8 mouse cellular contexts compared by ENCODE assay signal in genomic region chr6:48554280-48555103, GRCm38 (mm10). TPM values are rescaled to one million over a fixed set of nuclear protein-coding genes. Genes with fewer than 3 reads are reported as not detected.
DNase-seq lines count a peak whose midpoint lies in the region; ATAC-seq and TF ChIP-seq lines count a peak whose summit lies in the region.

Gene Lrrc61, plus strand, starts transcription at chr6:48554796.

- H3K27me3 ChIP-seq in hindbrain, embryonic 10.5 days (ENCODE audit: insufficient read depth, poor library complexity, severe bottlenecking), result no peaks in the 10 kb centered on the region
- no peaks in the 10 kb centered on the region for H3K27me3 ChIP-seq in lung, embryonic 15.5 days

- ATAC-seq in lung, embryonic 15.5 days (ENCODE audit: borderline replicate concordance, extremely low read depth, low FRiP score, low TSS enrichment), result peak; percentile 95

- peaks cover 18% of the 10 kb centered on the region for H3K4me1 ChIP-seq in hindbrain, embryonic 10.5 days (replicated peaks)
- H3K4me1 ChIP-seq in lung, embryonic 15.5 days, result peaks cover 9% of the 10 kb centered on the region; the same call in 1 of the 2 replicates
- no peaks in the 10 kb centered on the region; the same call in 1 of the 2 replicates for H3K4me1 ChIP-seq in olfactory bulb, adult 2 months (ENCODE audit: control insufficient read depth, insufficient read depth, low read length)

- peak; percentile 72 for TF ChIP-seq POLR2A in olfactory bulb, adult 2 months (IDR thresholded peaks at IDR 0.05; ENCODE audit: insufficient read depth, low read depth, low read length)

- peak; percentile 100 for DNase-seq in NIH3T3 (ENCODE audit: low read depth)
- peak; percentile 99 to 100 for DNase-seq in cerebellum, postnatal 10 days
- DNase-seq in frontal cortex, adult 2 months (ENCODE audit: extremely low spot score in 1 of 2, low spot score in 1 of 2), result peak; percentile 95 to 98
- DNase-seq in hindbrain, embryonic 10.5 days (ENCODE audit: low spot score), result peak; percentile 92
- DNase-seq in layer of hippocampus, adult 9-10 months (ENCODE audit: low spot score), result peak; percentile 96
- DNase-seq in thymus, adult 18-20 months, result peak; percentile 83 to 90

- H3K9ac ChIP-seq in lung, embryonic 15.5 days, result peak within 1 kb of the TSS; percentile 61

- peak within 1 kb of the TSS; percentile 82 for H3K4me2 ChIP-seq in lung, embryonic 15.5 days

- TF ChIP-seq CTCF in olfactory bulb, adult 2 months (IDR thresholded peaks at IDR 0.05; ENCODE audit: insufficient read depth, low read depth, low read length), result no peak

- peak within 1 kb of the TSS; percentile 96 for H3K27ac ChIP-seq in hindbrain, embryonic 10.5 days
- H3K27ac ChIP-seq in lung, embryonic 15.5 days, result peak within 1 kb of the TSS; percentile 99
- peak within 1 kb of the TSS; percentile 97 for H3K27ac ChIP-seq in olfactory bulb, adult 2 months (ENCODE audit: insufficient read depth, low read depth, low read length)

- H3K36me3 ChIP-seq in hindbrain, embryonic 10.5 days, result peaks cover 27% of the 10 kb centered on the region
- H3K36me3 ChIP-seq in lung, embryonic 15.5 days, result no peaks in the 10 kb centered on the region

- H3K4me3 ChIP-seq in hindbrain, embryonic 10.5 days, result peak within 1 kb of the TSS; percentile 61
- H3K4me3 ChIP-seq in lung, embryonic 15.5 days, result peak within 1 kb of the TSS; percentile 59
- H3K4me3 ChIP-seq in olfactory bulb, adult 2 months (ENCODE audit: insufficient read depth, low read depth, low read length), result peak within 1 kb of the TSS; percentile 74

- no peaks in the 10 kb centered on the region for H3K9me3 ChIP-seq in hindbrain, embryonic 10.5 days
- no peaks in the 10 kb centered on the region for H3K9me3 ChIP-seq in lung, embryonic 15.5 days

- under 1% methylated on average over 39 of the region's 39 CpGs for whole genome bisulfite sequencing in hindbrain, embryonic 10.5 days
- under 1% methylated on average over 39 of the region's 39 CpGs for WGBS in lung, embryonic 15.5 days
- WGBS in olfactory bulb, adult 2 months, result under 1% methylated on average over 39 of the region's 39 CpGs

RNA-seq across cellular contexts. Expression of gene Lrrc61, which starts in this region (rescaled TPM):
- 25.4 and 29.2 TPM in 2 replicates for polyA plus RNA-seq in frontal cortex, adult 2 months (2012; rRNA removed)
- 16.9 and 25.2 TPM in 2 replicates for polyA plus RNA-seq in hindbrain, embryonic 10.5 days (2016; fragmentation: Nextera tagmentation; extraction: Ambion mirVana)
- 6.0 and 7.3 TPM in 2 replicates for polyA plus RNA-seq in lung, embryonic 15.5 days (2015; fragmentation: Nextera tagmentation; extraction: Ambion mirVana)
- not detected in 2 replicates for polyA plus RNA-seq in olfactory bulb, adult 2 months (2012; ENCODE audit: insufficient read depth, insufficient read length, low replicate concordance, missing spikeins)

Comparison
In these comparisons a context has a peak if more than half of its experiments do, and no peak if none do; other contexts are left out.
1. Peak in every context shown above with its lines: DNase-seq, ATAC-seq, H3K4me3 ChIP-seq and H3K27ac ChIP-seq.